Mouse (Mus musculus) heart, embryonic 11.5 days (tissue): ENCODE measurements around the gene Sumf1. TPM values are rescaled to one million over a fixed set of nuclear protein-coding genes. Genes with fewer than 3 reads are reported as not detected.

Source experiments
- polyA plus RNA-seq: library from polyadenylated mRNA; unstranded; fragments of >200 nt; fragmentation: Nextera tagmentation; extraction: Ambion mirVana; gene quantifications from 2 replicates; pipeline ENCODE4 v1.2.1, GENCODE M21; 2014

Gene Sumf1
- polyA plus RNA-seq, 1 experiment from 2014 or later, result 18.1 TPM

Other genes with a start within 250 kb of the Sumf1 start
- 6.6 TPM in 2 replicates for gene Setmar, start 120.5 kb downstream of the Sumf1 start, polyA plus RNA-seq
- 14.3 and 16.7 TPM in 2 replicates for gene Itpr1, start 27.5 kb upstream of the Sumf1 start, polyA plus RNA-seq